Mouse (Mus musculus) megakaryocyte, adult 5-6 weeks (primary cell): ENCODE results near the gene Ydjc. TPM values are rescaled to one million over a fixed set of nuclear protein-coding genes. Genes with fewer than 3 reads are reported as not detected.

Experiments
- ATAC-seq: 2 replicates; pipeline ENCODE4 v1.8.0; 2016; ENCODE audit warnings: mild to moderate bottlenecking, inconsistent platforms; ENCODE audit not compliant: poor library complexity, severe bottlenecking
- total RNA-seq, 2 experiments: library from RNA; stranded (forward) in 1 of 2; stranded (reverse) in 1 of 2; fragments of 153-499, 151-499 nt in 1 of 2; fragments of 221-1000, 200-1000 nt in 1 of 2; gene quantifications; 2 replicates each; pipeline versions ENCODE4 v1.2.3 to v1.2.4; 2015 to 2017

Gene Ydjc
- total RNA-seq, 2 experiments from 2014 or later, result 5.2 to 7.0 TPM

DNA sequence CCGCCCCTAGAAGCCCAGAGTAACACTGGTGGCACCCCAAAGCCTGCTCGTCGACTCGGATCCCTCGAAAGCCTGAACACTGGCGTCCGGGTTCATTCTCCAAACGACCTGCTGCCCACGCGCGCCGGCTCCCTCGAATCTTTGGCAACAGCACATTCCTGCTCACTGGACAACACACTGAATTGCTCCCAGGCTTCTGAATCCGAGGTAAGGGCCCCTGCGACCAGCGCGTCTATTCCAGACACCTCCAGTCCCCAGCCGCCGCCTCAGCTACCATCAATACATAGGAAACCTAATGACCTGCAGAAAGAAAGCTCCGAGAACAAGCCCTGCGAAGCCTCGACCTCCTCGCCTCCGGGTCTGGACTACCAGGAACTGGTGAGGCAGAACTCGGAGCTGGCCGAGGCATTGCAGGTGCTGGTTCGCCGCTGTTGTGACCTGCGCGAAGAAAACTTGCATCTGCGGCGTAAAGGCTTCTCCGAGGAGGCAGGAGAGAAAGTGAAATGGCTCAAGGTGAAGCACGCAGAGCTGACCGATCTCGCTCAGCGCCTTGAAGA, 65.1 kb downstream of the Ydjc start:
- no peak; the same call in 1 of the 2 replicates for ATAC-seq

Other genes starting within 250 kb of the Ydjc start
- 1.6 and 2.6 TPM in 2 replicates for gene Ppm1f, start 248.2 kb upstream of the Ydjc start, total RNA-seq (2015)
- 6.5 and 7.9 TPM in 2 replicates for gene Ppm1f, start 248.2 kb upstream of the Ydjc start, total RNA-seq (2017)
- 109 and 111 TPM in 2 replicates for gene Mapk1, start 161.2 kb upstream of the Ydjc start, total RNA-seq (2015)
- 114 and 121 TPM in 2 replicates for gene Mapk1, start 161.2 kb upstream of the Ydjc start, total RNA-seq (2017)
- gene Ypel1, start 74.9 kb upstream of the Ydjc start, total RNA-seq (2015), result 0.33 and 1.0 TPM in 2 replicates
- gene Ypel1, start 74.9 kb upstream of the Ydjc start, total RNA-seq (2017), result 0.15 TPM in 1 of 2 replicates, not detected in the other
- 64.8 and 83.6 TPM in 2 replicates for gene Ppil2, start 33.4 kb upstream of the Ydjc start, total RNA-seq (2015)
- gene Ppil2, start 33.4 kb upstream of the Ydjc start, total RNA-seq (2017), result 104 and 111 TPM in 2 replicates
- gene 2610318N02Rik, start 19.5 kb upstream of the Ydjc start, total RNA-seq (2015), result 6.3 and 6.5 TPM in 2 replicates
- gene 2610318N02Rik, start 19.5 kb upstream of the Ydjc start, total RNA-seq (2017), result 3.5 and 5.4 TPM in 2 replicates
- gene Sdf2l1, start 12.2 kb upstream of the Ydjc start, total RNA-seq (2015), result 76.6 and 79.4 TPM in 2 replicates
- gene Sdf2l1, start 12.2 kb upstream of the Ydjc start, total RNA-seq (2017), result 75.8 and 87.0 TPM in 2 replicates
- 0.13 and 1.5 TPM in 2 replicates for gene Ccdc116, start 2.6 kb downstream of the Ydjc start, total RNA-seq (2015)
- gene Ccdc116, start 2.6 kb downstream of the Ydjc start, total RNA-seq (2017), result 0.26 and 0.53 TPM in 2 replicates
- gene Ube2l3, start 58.0 kb downstream of the Ydjc start, total RNA-seq (2015), result 373 and 400 TPM in 2 replicates
- gene Ube2l3, start 58.0 kb downstream of the Ydjc start, total RNA-seq (2017), result 128 and 144 TPM in 2 replicates
- gene Rimbp3, start 64.0 kb downstream of the Ydjc start, total RNA-seq (2015), result not detected in 2 replicates
- 0.04 TPM in 1 of 2 replicates, not detected in the other for gene Rimbp3, start 64.0 kb downstream of the Ydjc start, total RNA-seq (2017)
- 0.91 and 1.5 TPM in 2 replicates for gene Hic2, start 89.0 kb downstream of the Ydjc start, total RNA-seq (2015)
- gene Hic2, start 89.0 kb downstream of the Ydjc start, total RNA-seq (2017), result 0.77 and 0.89 TPM in 2 replicates
- 1.0 and 2.1 TPM in 2 replicates for gene Tmem191c, start 131.5 kb downstream of the Ydjc start, total RNA-seq (2015)
- 2.9 and 4.1 TPM in 2 replicates for gene Tmem191c, start 131.5 kb downstream of the Ydjc start, total RNA-seq (2017)
- not detected in 2 replicates for gene Serpind1, start 186.8 kb downstream of the Ydjc start, total RNA-seq (2015)
- not detected in 2 replicates for gene Serpind1, start 186.8 kb downstream of the Ydjc start, total RNA-seq (2017)